Mouse (Mus musculus) olfactory bulb, adult 2 months (tissue): ENCODE measurements around the gene Irs3. TPM values are rescaled to one million over a fixed set of nuclear protein-coding genes. Genes with fewer than 3 reads are reported as not detected.
"Not testable (repeated sequence)": the region's sequence is repeated elsewhere in the genome, so short reads cannot be mapped to it uniquely, and the experiment has no call there.

Experiments used
- H3K27ac ChIP-seq: fragments of 200-500 bp; 2 replicates; pipeline ENCODE4 v1.5.1; 2012; ENCODE audit warnings: low read depth, low read length; ENCODE audit not compliant: insufficient read depth
- H3K4me1 ChIP-seq: fragments of 200-500 bp; 2 replicates; pipeline ENCODE4 v1.6.1; 2012; ENCODE audit warnings: low read length; ENCODE audit not compliant: control insufficient read depth, insufficient read depth
- H3K4me3 ChIP-seq: fragments of 200-500 bp; 2 replicates; pipeline ENCODE4 v1.5.1; 2012; ENCODE audit warnings: mild to moderate bottlenecking, low read depth, low read length, moderate library complexity; ENCODE audit not compliant: insufficient read depth
- CTCF ChIP-seq: fragments of 200-500 bp; IDR thresholded peaks from 2 replicates; pipeline ENCODE4 v1.5.1; 2012; ENCODE audit warnings: low read depth, mild to moderate bottlenecking, low read length, moderate library complexity; ENCODE audit not compliant: insufficient read depth
- POLR2A ChIP-seq: fragments of 200-500 bp; IDR thresholded peaks from 2 replicates; pipeline ENCODE4 v1.6.1; 2012; ENCODE audit warnings: mild to moderate bottlenecking, low read depth, low read length, moderate library complexity; ENCODE audit not compliant: insufficient read depth
- WGBS: fragments of 180-500 bp; shearing (Covaris S2); methylation state at CpG from one replicate; pipeline ENCODE4 v1.1.7; 2018; 5-methylcytosine and 5-hydroxymethylcytosine counted together
- polyA plus RNA-seq: library from polyadenylated mRNA; stranded (reverse); fragments of >200 nt; gene quantifications from 2 replicates; pipeline ENCODE4 v1.2.4, GENCODE M21; 2012; ENCODE audit warnings: low replicate concordance; ENCODE audit not compliant: missing spikeins, insufficient read depth, insufficient read length

The Irs3 gene
- polyA plus RNA-seq, 1 experiment, result not detected

DNA sequence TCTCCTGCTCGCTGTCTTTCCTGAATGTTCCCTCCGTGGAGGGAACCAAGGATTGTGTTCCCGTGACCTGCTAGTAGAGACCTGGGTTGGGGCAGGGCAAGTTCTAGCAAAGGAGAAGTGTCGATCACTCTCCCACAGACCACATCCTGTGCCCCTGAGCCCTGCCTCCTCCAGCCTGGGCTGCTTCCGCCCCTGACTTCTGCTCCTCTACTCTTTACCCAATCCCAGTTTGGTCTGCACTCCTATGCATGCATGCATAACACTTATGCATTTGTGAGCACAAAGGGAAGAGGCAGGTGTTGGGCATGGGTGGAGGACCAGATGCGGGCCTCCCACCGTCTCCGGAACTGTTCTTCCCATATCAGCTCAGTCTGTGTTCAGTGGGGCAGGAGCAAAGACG, 14.3 kb downstream of the Irs3 start:
- peaks cover 22% of the 10 kb centered on the region for H3K4me1 ChIP-seq
- 66% methylated on average over 9 of the region's 9 CpGs for WGBS
- TF ChIP-seq CTCF, result no peak
- TF ChIP-seq POLR2A, result no peak
- peak overlapping the region; percentile 38; the same call in 1 of the 2 replicates for H3K27ac ChIP-seq
- peak overlapping the region; percentile 1; the same call in 1 of the 2 replicates for H3K4me3 ChIP-seq

DNA sequence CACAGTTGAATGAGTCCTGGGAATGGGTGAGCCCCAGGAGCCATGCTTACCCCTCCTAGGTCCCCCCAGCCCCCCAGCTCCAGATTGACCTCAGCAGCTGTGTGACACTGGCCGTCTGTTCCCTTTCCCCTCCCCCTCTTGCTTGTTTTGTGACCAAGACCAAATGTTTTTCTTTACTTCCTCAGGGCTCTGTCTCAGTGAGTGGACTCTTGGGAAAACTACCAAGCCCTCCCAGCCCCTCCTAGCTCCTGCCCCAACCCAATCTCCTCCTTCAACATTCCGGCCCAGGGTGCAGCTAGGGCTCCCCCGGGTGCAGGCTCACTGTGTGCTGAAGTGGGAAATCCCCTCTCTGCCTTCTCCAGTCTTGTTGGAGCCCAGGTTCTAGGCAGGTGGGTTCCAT, 14.9 kb downstream of the Irs3 start:
- no peak for TF ChIP-seq CTCF
- TF ChIP-seq POLR2A, result no peak
- H3K4me1 ChIP-seq, result peaks cover 22% of the 10 kb centered on the region
- whole genome bisulfite sequencing, result 58% methylated on average over 3 of the region's 3 CpGs
- H3K4me3 ChIP-seq, result peak overlapping the region; percentile 1; the same call in 1 of the 2 replicates
- H3K27ac ChIP-seq, result peak overlapping the region; percentile 38; the same call in 1 of the 2 replicates

DNA sequence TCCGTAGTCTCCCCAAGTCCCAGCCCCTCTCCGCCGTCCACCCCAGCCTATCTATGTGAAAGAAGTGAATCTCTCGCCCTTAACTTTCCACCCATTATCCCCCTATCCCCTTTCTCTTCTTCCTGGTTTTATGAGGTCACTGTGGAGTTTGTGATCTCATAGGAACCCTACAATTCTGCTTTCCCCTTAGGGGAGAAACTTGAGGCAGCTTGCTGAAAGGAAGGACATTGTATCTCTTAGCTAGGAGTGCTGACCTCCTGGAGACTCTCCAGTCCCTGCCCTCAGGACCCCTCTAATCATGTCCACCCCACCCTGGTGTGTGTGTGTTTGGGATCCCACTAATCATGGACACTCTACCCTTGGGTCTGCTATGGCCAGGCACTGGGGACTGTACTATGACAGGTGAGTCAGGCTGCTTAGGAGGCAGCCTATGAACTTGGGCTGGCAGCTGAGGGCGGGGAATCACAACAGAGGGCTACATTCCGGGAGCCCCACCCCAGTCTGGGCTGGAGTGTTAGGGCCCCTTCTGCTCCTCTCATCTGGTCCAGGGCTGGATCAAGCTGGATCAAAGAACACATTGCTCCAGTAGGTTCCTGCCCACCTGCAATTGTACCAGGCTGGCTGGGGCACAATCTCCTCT, 15.5 kb downstream of the Irs3 start:
- Histone ChIP-seq H3K27ac (no peak overlapping the region), H3K4me1 (peaks cover 22% of the 10 kb centered on the region), H3K4me3 (peak overlapping the region; percentile 66)
- TF ChIP-seq CTCF (no peak), POLR2A (no peak)
- WGBS, result 21% methylated on average over 6 of the region's 6 CpGs

DNA sequence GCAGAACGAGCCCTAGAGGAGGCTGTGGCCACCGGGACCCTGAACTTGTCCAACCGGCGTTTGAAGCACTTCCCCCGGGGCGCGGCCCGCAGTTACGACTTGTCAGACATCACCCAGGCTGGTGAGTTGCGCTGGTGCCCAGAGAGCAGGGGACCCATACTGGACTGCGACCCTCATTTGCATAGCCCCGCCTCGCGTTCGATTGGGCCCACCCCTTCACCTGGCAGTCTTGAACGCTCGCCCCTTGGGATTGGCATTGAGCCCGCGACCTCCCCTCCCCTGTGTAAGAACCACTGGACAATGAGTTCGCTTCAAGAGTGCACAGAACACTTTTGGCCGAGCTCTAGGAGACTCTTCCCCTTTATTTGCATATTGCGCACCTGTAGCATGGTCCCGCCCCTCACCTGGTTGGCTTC, 16.2 kb downstream of the Irs3 start:
- WGBS, result under 1% methylated on average over 23 of the region's 23 CpGs
- Histone ChIP-seq H3K4me3 (peak overlapping the region; percentile 66), H3K4me1 (peaks cover 22% of the 10 kb centered on the region), H3K27ac (peak overlapping the region; percentile 27; the same call in 1 of the 2 replicates)
- TF ChIP-seq CTCF, result no peak
- TF ChIP-seq POLR2A, result no peak

DNA sequence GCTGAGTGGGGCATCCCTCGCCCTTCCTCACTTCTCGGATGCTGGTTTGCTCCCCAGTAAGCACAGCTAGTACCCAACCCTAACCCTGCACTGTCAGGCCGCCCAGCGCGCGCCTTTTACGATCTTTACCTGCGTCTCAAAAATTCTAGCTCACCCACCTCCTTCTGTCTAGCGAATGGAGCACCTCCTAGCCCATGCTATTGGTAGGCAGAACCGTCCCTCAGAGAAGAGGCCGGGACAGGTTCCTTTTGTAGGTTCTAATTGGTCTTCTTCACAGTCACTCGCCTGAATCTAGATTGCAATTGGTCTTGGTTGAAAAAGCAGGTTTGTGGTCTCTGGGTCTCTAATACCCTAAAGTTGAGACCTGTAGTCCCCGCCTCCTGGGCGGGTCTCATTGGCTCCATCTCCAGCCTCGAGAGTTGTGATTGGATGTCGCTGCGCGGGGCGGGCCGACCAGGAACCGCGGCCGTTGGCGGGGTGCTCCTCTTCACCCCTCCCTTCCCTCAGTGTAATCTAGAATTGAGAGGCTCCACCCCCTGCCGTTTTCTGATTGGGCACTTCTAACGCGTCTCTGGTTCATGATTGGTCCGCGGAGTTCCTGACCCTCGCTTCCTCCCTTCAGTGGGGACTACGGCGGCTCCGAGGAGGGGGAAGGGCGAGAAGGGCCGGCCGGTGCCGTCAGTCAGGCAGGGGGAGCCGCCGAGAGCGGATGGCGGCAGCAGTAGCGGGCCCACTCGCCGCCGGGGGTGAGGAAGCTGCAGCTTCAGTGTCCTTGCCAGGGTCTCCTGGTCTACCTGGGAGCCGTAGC, 16.8 kb downstream of the Irs3 start, which contains the start of the genes Fbxo24, Lrch4 and Gm20605:
Gene Fbxo24 (minus strand): TSS at position 505 of the 808 bp plus-strand sequence.
Gene Lrch4 (plus strand): TSS at position 624 of the 808 bp plus-strand sequence.
Gene Gm20605 (plus strand): TSS at position 678 of the 808 bp plus-strand sequence.
- WGBS, result under 1% methylated on average over 46 of the region's 46 CpGs
- Histone ChIP-seq H3K4me3 (peak within 1 kb of the TSS; percentile 66), H3K4me1 (peaks cover 22% of the 10 kb centered on the region), H3K27ac (peak within 1 kb of the TSS; percentile 69)
- TF ChIP-seq CTCF (no peak), POLR2A (peak; percentile 84)

DNA sequence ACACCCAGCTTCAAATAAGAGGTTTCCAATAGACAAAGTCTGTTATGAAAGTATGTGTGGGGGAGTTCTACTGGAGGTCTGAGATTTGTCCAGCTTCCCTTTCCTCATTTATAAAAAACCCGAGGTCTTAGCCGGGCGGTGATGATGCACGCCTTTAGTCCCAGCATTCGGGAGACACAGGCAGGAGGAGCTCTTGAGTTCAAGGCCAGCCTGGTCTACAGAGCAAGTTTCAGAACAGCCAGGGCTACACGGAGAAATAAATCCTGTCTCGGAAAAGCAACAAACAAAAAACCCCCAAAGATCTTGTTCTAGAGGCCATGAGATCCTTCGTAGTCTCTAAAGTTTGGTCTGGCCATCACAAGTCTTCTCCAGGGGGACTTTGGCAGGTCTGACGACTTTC, 17.5 kb downstream of the Irs3 start:
- TF ChIP-seq POLR2A, result no peak
- TF ChIP-seq CTCF, result no peak
- WGBS, result 2% methylated on average over 9 of the region's 9 CpGs
- H3K27ac ChIP-seq, result peak overlapping the region; percentile 69
- H3K4me1 ChIP-seq, result peaks cover 22% of the 10 kb centered on the region
- peak overlapping the region; percentile 54 for H3K4me3 ChIP-seq

DNA sequence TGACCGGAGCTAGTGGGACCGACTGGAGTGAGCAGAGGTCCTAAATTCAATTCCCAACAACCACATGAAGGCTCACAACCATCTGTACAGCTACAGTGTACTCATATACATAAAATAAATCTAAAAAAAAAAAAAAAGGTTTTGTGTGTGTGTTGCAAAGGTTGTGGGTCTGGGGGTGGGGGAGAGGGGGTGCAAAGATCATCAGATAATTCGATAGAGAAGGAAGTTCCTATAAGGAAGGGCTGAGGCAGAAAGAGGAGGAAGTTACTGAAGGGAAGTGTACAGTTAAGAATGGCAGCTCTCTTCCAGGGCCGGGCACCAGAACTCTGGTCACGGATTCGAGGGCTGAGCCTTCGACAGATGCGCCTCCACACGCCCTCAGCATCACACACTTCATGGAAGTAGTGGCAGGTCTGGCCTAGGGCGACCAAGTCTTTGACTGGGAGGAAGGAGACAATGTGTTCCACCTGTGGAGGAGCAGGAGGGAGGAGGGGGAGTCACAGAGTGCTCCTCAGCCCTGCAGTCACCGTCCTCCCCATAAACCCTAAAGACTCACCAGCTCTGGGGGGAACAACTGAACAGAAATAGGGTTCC, 21.5 kb downstream of the Irs3 start:
- no peak overlapping the region for H3K4me3 ChIP-seq
- no peak overlapping the region for H3K27ac ChIP-seq
- 86% methylated on average over 11 of the region's 11 CpGs for WGBS
- H3K4me1 ChIP-seq, result peaks cover 7% of the 10 kb centered on the region; the same call in 1 of the 2 replicates
- TF ChIP-seq POLR2A (no peak), CTCF (no peak)

DNA sequence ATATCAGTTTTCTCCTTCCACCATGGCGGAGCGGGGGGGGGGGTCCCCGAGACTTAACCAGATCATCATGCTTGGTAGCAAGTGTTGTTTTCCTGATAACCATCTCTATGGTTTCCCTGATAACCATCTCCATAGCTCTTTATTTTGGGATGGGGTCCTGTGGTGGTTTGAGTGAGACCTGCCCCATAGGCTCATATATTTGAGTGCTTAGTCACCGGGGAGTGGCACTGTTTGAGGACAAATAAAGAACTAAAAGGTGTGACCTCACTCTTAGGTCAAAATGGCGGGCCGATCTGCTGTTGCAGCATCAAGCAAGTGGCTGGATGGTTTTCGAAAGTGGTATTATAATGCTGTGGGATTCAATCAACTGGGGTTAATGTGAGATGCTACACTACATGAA, 30.2 kb downstream of the Irs3 start:
- WGBS, result 92% methylated on average over 7 of the region's 7 CpGs
- TF ChIP-seq POLR2A (no peak), CTCF (no peak)

DNA sequence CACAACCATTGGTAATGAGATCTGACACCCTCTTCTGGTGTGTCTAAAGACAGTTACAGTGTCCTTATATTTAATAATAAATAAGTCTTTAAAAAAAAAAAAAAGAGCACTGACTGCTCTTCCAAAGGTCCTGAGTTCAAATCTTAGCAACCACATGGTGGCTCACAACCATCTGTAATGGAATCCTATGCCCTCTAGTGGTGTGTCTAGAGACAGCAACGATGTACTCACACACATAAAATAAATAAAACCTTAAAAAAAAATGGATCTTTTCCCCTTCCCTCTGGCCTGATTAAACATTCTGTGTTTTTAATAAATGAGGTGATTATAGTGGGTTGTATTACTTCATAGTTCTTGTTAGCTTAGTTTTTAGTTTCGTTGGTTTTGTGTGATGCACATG, 30.6 kb downstream of the Irs3 start:
- not testable (repeated sequence) for H3K4me3 ChIP-seq, H3K4me1 ChIP-seq, H3K27ac ChIP-seq
- 98% methylated on average over 2 of the region's 2 CpGs for WGBS

More for the DNA sequence above, 30.2 kb downstream of the Irs3 start:
- Histone ChIP-seq H3K4me1 (peaks cover 2% of the 10 kb centered on the region; the same call in 1 of the 2 replicates), H3K27ac (no peak overlapping the region), H3K4me3 (no peak overlapping the region)
